9 mouse cellular contexts compared by ENCODE assay signal in the genomic region with DNA sequence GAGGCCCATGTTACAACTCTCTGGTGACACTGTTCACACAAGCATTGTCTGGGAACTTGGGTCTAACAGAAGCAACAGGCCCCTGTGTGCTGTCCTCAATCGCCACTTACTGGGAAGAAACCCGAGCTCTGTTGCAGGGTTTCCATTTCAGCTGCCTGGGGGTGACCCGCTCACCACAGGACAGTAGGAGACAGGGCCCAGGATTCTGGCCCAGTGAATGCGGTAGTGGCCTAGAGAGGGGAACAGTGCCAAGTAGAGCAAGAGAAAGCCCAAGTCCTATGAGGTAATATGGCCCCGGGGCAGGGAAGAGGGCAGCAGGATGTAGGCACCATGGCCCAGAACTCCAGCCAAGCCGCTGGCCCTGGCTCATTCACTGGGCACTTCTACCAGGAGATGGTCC. TPM values are rescaled to one million over a fixed set of nuclear protein-coding genes. Genes with fewer than 3 reads are reported as not detected.
A peak's percentile ranks its signal among the peaks of the same experiment; 100 is the strongest.
DNase-seq lines count a peak whose midpoint lies in the region; ATAC-seq lines count a peak whose summit lies in the region.
"Had no signal": no experiment of that assay in that cellular context is flagged by ENCODE, and none has a peak within 500 bp of the region (broad histone marks: within the 10 kb centered on the region; RNA-seq: fewer than 3 reads in every experiment).

No protein-coding gene starts in this region.

- no peak overlapping the region for H3K4me3 ChIP-seq in kidney, embryonic 14.5 days (ENCODE audit: low read length)

- no peak overlapping the region for H3K9ac ChIP-seq in kidney, embryonic 14.5 days (ENCODE audit: low read depth, low read length)

- H3K4me1 ChIP-seq in kidney, embryonic 14.5 days (ENCODE audit: control insufficient read depth, insufficient read depth, low read length), result peaks cover 30% of the 10 kb centered on the region; the same call in 1 of the 2 replicates

- H3K27me3 ChIP-seq in kidney, embryonic 14.5 days (ENCODE audit: control insufficient read depth, insufficient read depth, low read length), result no peaks in the 10 kb centered on the region

- no peaks in the 10 kb centered on the region for H3K36me3 ChIP-seq in kidney, embryonic 14.5 days (ENCODE audit: control insufficient read depth, insufficient read depth, low read length)

- no peak overlapping the region for H3K4me2 ChIP-seq in kidney, embryonic 14.5 days (replicated peaks; ENCODE audit: low read depth, low read length)

- no peak for ATAC-seq in kidney, embryonic 14.5 days (ENCODE audit: low FRiP score, low TSS enrichment)

- H3K9me3 ChIP-seq in kidney, embryonic 14.5 days (ENCODE audit: control insufficient read depth, low read length), result no peaks in the 10 kb centered on the region

- peak; percentile 50 to 57 for DNase-seq in lung, adult 18-20 months
- DNase-seq in lung, postnatal 25 days (ENCODE audit: low spot score), result no peak
- DNase-seq in gastrocnemius, postnatal 10 days, result peak; percentile 37
- DNase-seq in skeletal muscle tissue, adult 2 months (ENCODE audit: low read depth, low spot score), result peak; percentile 53
- DNase-seq in c-Kit-positive CD71-positive TER-119-positive erythroid progenitor cells, embryonic 14.5 days (ENCODE audit: low spot score), result no peak
- no peak for DNase-seq in retina, embryonic 14.5 days (ENCODE audit: low spot score)
- no peak for DNase-seq in left cerebral cortex, adult 11 months (ENCODE audit: low spot score)

- WGBS in kidney, embryonic 14.5 days, result 56% methylated on average over 6 of the region's 6 CpGs

- H3K27ac ChIP-seq in kidney, embryonic 14.5 days (ENCODE audit: low read depth, low read length), result peak overlapping the region; percentile 85; the same call in 1 of the 2 replicates

RNA-seq across cellular contexts. Expression of a gene that starts 11.4 kb away (rescaled TPM):
- 10 to 100 TPM; 10.1 to 12.8 TPM for total RNA-seq in gastrocnemius, postnatal 10 days (2021)
- 3.7 and 4.4 TPM in 2 replicates for polyA plus RNA-seq in kidney, embryonic 14.5 days (2014; fragmentation: Nextera tagmentation; extraction: Ambion mirVana)

RNA-seq across cellular contexts. Expression of a gene that starts 19.1 kb away (rescaled TPM):
- total RNA-seq in gastrocnemius, postnatal 10 days (2021), result under 1 TPM; 0.14 to 0.16 TPM
- polyA plus RNA-seq in kidney, embryonic 14.5 days (2014; fragmentation: Nextera tagmentation; extraction: Ambion mirVana), result 0.14 TPM in 1 of 2 replicates, not detected in the other
- polyA plus RNA-seq: neural tube, embryonic 11.5 days had no signal

RNA-seq across cellular contexts. Expression of a gene that starts 40.3 kb away (rescaled TPM):
- 10 to 100 TPM; 18.8 to 25.7 TPM for total RNA-seq in gastrocnemius, postnatal 10 days (2021)
- polyA plus RNA-seq in kidney, embryonic 14.5 days (2014; fragmentation: Nextera tagmentation; extraction: Ambion mirVana), result 309 and 333 TPM in 2 replicates

Comparison
In these comparisons a context has a peak if more than half of its experiments do, and no peak if none do; other contexts are left out.
1. DNase-seq: peak in lung, adult 18-20 months (2 of 2), gastrocnemius, postnatal 10 days (single experiment) and skeletal muscle tissue, adult 2 months (single experiment); none in lung, postnatal 25 days (single experiment), c-Kit-positive CD71-positive TER-119-positive erythroid progenitor cells, embryonic 14.5 days (single experiment), retina, embryonic 14.5 days (single experiment) and left cerebral cortex, adult 11 months (single experiment).